Mouse (Mus musculus) layer of hippocampus, adult 8-10 months (tissue): ENCODE data around the gene Tead4. TPM values are rescaled to one million over a fixed set of nuclear protein-coding genes. Genes with fewer than 3 reads are reported as not detected.
"Not testable (repeated sequence)": the region's sequence is repeated elsewhere in the genome, so short reads cannot be mapped to it uniquely, and the experiment has no call there.

Source experiments
- DNase-seq, 2 experiments: peaks; one replicate each; pipeline ENCODE4 v3.0.0; 2022; ENCODE audit warnings: low spot score in 2 of 2
- total RNA-seq, 4 experiments: library from RNA; stranded (reverse); gene quantifications; 2 replicates each; pipeline ENCODE4 v1.2.4; 2022

Tead4 gene
- total RNA-seq, 4 experiments from 2014 or later, result 0.78 to 1.6 (median 1.4) TPM

- DNase-seq, result no peak
Observed at GRCm38 (mm10) chr6:128253111-128253510, 47.5 kb downstream of the Tead4 start.

DNA sequence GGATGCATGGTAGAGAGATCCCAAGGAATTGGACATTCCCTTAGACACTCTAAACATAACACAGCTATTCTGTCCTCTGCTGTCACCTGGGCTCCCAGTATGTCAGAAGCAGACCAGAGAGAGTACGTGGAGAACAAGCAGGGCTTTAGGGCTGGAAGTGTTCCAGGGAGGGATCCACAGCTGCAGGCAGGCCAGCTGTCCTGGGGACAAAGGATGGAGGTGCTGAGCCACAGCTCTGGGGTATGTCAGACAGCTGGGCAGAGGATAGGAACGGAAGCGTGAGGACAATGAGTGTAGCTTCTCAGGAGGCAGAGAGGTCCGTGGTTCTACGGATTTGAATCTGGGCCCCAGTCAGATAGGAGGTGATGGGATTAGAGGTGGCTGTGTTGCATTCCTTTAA lies 50.0 kb downstream of the Tead4 start:
- DNase-seq, result no peak

DNA sequence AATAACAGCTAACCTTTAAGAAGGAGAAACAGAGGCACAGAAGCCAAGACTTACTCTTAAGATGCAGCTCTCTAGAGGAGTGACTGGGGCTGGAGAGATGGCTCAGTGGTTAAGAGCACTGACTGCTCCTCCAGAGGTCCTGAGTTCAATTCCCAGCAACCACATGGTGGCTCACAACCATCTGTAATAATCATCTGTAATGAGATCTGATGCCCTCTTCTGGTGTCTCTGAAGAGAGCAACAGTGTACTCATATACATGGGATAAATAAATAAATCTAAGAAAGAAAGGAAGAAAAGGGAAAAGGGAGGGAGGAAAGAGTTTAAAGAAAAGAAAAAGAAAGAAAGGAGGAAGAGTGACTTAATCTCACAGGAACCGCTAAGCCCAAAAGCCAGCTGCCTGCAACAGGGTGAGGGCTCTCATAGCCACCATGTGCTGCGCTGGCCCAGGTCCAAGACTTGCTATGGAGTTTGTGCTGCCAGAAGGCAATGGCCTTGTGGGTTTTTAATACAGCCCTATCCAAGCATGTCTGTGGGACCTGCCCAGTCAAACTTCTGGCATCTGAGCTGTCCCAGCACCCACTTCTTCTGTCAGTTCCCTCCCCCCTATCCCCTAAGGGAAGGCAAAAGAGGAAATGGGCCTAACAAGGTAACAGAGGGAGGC lies 63.4 kb downstream of the Tead4 start:
- no peak for DNase-seq

GRCm38 (mm10) chr6:128236581-128236980 lies 64.0 kb downstream of the Tead4 start:
- DNase-seq, result no peak

DNA sequence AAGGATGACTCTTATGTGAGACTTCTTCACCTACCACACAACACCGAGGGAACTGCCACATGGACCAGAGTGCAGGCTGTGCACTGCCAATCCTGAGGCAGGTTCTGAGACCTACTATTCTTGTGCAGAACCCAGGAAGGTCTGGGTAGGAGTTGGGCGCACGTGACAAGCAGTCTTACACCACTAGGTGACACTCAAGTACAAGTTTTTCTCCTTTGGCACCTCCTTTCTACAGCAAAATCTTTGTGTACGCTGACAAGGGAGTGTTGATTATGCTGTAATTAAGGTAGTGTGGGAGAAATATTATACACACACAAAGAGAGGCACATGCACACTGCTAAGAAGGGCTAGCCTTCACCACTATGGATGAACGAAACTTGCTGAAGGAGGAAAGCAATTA lies 66.4 kb downstream of the Tead4 start:
- peak in 1 of 2 experiments; percentile 38 for DNase-seq

DNA sequence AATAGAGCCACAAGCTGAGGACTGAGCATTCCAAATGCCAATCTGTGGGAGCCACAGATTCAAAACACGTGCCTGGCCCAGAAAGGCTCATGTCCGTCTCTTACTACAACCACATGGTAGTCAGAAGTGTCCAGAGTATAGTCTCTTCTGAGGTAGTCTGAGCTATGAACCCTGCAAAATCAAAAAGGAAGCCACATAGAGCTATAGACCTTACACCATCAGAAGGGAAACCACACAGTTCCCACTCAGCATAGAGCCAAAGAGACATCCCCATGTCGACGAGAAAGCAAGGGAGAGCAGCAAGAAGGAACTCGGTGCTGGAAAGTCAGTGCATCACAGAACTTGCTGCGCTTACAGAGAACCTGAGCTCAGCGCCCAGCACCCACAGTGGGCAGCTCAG lies 68.4 kb downstream of the Tead4 start:
- no peak for DNase-seq

DNA sequence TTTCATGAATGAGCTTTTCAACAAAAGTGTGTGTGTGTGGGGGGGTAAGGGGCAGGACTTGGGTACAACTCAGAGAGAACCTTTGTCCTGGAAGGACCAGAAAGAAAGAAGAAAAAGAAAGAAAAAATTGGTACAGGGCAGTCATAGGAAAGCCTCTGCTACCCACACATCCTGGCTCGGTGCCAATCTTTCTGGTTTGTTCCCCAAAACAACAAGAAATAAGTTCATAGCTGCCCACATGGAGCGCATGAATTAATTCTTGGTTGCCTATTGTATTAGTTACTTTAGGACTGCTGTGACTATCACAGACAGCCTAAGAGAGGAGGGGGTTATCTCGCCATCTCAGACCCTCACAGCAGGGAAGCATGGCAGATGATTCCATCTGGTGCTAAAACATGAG lies 68.9 kb downstream of the Tead4 start:
- DNase-seq, result no peak

- peak; percentile 8 to 9 for DNase-seq
Observed at GRCm38 (mm10) chr6:128227438-128228017, 73.1 kb downstream of the Tead4 start.

GRCm38 (mm10) chr6:128226941-128227340 lies 73.7 kb downstream of the Tead4 start:
- no peak for DNase-seq

GRCm38 (mm10) chr6:128225846-128226176 lies 74.8 kb downstream of the Tead4 start:
- DNase-seq, result no peak

DNA sequence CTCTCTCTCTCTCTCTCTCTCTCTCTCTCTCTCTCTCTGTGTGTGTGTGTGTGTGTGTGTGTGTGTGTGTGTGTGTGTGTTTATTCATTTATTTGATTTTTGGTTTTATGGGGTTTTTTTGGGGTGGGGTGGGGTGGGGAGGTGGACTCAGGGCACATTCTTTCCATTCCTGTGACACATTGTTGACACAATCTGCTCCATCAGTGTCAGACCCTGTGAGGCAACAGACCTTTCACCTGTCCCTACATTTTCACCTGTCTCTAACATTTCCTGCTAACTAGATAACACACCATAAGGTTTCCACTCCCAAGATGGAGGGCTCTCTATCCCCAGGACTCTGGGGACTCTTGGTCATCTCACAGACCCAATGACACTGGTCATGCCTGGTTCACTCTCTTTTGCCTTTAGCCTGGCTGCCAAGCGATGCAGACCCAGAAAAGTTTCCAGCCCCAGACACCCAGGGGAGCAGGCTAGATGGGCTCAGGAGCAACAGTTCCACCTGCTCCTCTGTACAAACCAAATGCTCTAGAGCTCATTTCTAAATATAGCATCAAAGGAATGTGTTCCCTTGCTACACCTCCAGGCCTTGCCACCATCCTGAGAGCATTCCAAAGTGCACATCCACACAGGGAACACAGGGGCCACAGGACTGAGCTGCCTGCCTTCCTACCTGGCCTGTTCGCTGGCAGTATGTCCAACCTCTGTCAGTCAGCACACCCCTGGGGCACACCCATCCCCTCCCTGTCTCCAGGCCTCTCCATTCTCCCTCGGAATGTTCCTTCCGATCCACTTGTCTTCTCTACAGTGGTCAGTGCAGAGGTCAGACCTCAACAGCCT lies 75.4 kb downstream of the Tead4 start:
- no peak for DNase-seq

DNA sequence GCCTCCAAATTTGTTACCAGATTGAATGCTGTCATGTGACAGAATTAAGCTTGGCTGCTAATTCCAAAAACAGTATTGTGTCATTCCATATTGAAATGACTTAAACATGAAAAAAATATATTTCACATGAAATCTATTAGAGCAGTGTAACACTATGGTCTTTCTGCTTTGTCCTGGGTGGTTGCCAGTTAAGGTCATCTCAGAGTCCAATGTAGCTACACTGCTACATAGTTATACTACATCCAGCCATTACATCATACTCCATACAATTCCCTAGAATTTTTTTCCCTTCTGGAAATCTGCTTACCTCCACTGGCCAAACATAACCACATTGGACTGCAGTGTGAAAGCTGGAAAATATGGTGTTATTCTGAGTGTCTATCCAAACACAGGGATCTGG lies 77.5 kb downstream of the Tead4 start:
- no peak for DNase-seq

DNA sequence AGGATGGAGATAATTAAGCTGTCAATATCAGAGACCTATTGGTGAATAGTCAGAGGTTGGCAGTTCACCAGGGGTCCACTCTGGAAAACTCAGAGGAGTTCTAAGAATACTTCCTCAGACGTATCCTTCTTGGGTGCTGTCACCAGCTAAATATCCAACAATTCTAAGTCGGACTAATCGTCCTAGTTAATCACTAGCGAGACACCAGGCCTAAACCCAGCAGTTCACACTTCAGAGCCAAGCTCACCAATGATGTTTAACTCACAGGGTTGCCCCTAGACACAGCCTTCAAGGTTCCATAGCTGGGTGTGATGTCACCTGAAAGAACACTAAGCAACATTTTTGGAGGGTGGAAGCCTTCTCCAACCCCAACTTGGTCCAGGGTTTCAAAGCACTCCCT lies 85.6 kb downstream of the Tead4 start:
- not testable (repeated sequence) for DNase-seq

DNA sequence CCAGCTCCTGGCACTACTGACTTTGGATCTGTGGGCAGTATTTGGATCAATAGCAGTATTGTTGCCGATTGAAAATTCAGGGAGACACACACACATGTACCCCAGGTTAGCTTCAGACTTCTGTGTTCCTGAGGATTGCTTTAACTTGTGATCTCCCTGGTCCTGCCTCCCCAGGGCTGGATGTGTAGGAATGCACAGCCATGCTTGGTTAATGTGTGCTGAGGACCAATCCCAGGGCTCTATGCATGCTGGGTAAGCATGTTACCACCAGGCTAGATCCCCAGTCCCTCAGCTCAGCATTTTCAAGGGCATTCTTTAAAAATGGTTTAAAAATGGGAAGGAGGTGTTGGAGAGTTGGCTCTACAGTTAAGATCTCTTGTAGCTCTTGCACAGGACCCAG lies 91.4 kb downstream of the Tead4 start:
- DNase-seq, result not testable (repeated sequence)

DNA sequence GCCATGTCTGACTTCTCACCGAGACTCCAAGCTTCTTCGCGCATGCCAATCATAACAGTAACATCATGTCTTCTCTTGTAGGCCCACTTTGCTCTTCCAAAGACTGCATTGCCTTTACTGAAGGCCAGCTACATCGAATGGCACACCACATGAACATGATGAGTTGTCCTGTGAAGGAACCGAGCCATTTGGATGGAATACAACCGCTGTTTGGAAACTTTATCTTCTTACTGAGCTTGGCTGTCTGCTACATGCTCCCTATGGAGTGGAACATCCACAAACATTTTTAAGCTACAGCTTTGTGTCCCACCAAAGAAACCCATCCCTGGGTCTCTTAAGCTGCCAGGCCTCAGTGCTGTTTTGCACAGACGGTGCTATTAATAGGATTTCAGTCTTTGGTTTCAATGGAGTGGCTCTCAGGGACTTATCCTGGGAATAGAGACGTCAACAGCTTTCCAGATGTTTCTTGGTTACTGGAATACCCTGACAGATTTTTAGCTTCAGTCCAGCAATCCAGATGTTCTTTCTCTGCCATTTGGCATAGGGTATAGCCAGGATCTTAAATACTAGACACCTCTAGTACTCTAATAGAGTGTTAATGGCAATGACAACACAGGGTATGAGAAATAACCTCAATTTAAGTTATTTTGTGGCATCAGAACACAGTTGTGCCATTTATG lies 92.0 kb downstream of the Tead4 start:
- no peak for DNase-seq

GRCm38 (mm10) chr6:128203557-128203956 lies 97.1 kb downstream of the Tead4 start:
- DNase-seq, result no peak

DNA sequence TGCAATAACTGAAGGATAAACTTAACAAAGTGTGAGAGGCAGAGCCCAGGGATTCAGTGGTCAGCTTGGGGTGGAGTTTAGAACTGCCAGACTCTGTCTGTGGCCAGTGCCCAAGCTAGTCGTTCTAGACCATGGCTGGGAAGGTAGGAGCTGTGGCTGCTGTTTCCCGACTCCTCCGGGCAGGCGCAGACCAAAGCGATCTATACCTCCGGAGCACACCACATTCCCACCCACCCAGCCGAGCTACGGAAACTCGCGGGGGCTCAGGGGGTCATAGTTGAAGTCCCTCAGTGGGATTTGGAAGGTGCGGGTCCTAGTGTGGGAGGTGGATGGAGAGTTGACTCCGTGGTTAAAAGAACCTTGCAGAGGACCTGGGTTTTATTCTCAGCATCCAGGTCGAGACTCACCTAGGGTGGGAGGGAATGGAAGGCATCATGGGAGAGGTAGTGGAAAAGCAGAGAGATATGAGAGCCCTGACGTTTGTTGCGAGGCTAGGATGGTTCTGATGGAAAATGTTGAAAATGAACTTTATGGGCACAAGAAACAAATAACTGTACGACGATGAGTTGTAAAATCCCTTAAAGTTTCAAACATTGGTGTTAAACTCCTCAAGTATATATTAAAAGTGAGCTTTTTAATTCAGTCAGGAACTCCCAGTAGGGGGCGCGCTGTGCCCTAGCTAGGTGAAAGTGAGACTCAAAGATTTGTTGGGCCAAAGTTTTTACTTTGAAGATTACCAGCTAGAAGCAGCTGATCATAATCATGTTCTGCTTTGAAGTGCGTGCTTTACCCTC lies 99.6 kb downstream of the Tead4 start:
- peak; percentile 32 to 74 for DNase-seq

GRCm38 (mm10) chr6:128200116-128200846 lies 100.3 kb downstream of the Tead4 start:
- peak; percentile 97 for DNase-seq

DNA sequence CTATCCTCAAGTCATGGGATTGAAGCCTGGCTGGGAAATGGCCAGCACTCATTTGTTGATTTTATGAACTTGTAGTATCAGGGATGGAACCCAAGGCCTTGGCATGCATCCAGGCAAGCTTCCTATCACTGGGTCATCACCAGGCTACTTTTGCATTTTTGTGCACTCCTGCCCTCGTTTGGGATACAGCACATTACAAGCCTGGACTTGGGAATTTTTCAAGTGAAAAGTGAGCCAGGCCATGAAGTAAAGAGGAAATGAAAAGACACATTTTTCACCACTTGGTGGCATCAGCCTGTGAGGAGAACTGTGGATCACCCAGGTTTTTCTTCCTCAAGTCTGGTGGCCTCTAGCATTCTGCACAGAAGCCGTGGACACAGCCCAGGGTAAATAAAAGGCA lies 117.1 kb downstream of the Tead4 start:
- DNase-seq, result no peak

DNA sequence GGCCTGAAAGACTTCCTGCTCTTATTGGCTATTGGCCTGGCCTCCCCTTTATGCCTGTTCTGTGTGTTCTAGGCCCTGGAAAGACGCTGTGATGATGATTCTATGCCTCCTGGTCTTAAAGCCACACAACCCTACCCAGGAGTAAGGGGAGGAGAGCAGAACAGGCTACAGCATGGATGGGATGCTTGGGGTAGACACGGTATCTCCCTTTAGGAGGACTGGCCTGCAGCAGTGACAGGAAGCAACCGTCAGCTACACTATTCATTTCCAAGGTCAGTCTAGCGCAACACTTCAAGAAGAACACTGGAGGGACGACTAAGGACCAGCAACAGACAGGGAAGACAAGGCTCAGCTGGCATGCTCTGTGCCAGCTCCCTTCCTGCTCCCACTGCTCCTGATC lies 119.4 kb downstream of the Tead4 start:
- no peak for DNase-seq

- no peak for DNase-seq
Observed at GRCm38 (mm10) chr6:128179651-128180050, 121.0 kb downstream of the Tead4 start.
